Mouse (Mus musculus): ENCODE measurements around the gene Dhx15.
"Not testable (repeated sequence)": the region's sequence is repeated elsewhere in the genome, so short reads cannot be mapped to it uniquely, and the experiment has no call there.

The Dhx15 gene

GRCm38 (mm10) chr5:52190371-52191179 is at the start of gene Dhx15:
Dhx15 (minus strand) TSS chr5:52190514.
- peak; percentile 92 for DNase-seq

GRCm38 (mm10) chr5:52238877-52239276 is 48.6 kb upstream of the Dhx15 start:
- DNase-seq = no peak

- DNase-seq = no peak
These were observed 47.8 kb upstream of the Dhx15 start for GRCm38 (mm10) chr5:52237956-52238735.

GRCm38 (mm10) chr5:52236585-52236984 is 46.3 kb upstream of the Dhx15 start:
- DNase-seq = not testable (repeated sequence)

GRCm38 (mm10) chr5:52234570-52234969 is 44.3 kb upstream of the Dhx15 start:
- DNase-seq = no peak

GRCm38 (mm10) chr5:52233891-52234290 is 43.6 kb upstream of the Dhx15 start:
- DNase-seq = no peak

- DNase-seq = no peak
These were observed 42.3 kb upstream of the Dhx15 start for GRCm38 (mm10) chr5:52232611-52233010.

GRCm38 (mm10) chr5:52232199-52232598 is 41.9 kb upstream of the Dhx15 start:
- no peak for DNase-seq

GRCm38 (mm10) chr5:52230466-52230865 is 40.2 kb upstream of the Dhx15 start:
- DNase-seq = no peak

GRCm38 (mm10) chr5:52226677-52227076 is 36.4 kb upstream of the Dhx15 start:
- DNase-seq = no peak

- no peak for DNase-seq
These were observed 31.3 kb upstream of the Dhx15 start for GRCm38 (mm10) chr5:52221596-52221995.

GRCm38 (mm10) chr5:52220013-52220804 is 29.9 kb upstream of the Dhx15 start:
- DNase-seq = no peak

- DNase-seq = no peak
These were observed 27.9 kb upstream of the Dhx15 start for GRCm38 (mm10) chr5:52218238-52218637.

GRCm38 (mm10) chr5:52213143-52213900 is 23.0 kb upstream of the Dhx15 start:
- DNase-seq = no peak

GRCm38 (mm10) chr5:52191180-52191468 is 810 bp upstream of the Dhx15 start:
- peak; percentile 1 for DNase-seq

GRCm38 (mm10) chr5:52189664-52190365 is 499 bp downstream of the Dhx15 start:
- DNase-seq = peak; percentile 74

- DNase-seq = no peak
These were observed 2.1 kb downstream of the Dhx15 start for GRCm38 (mm10) chr5:52188206-52188605.

- no peak for DNase-seq
These were observed 13.0 kb downstream of the Dhx15 start for GRCm38 (mm10) chr5:52177326-52177725.

- DNase-seq = no peak
These were observed 21.8 kb downstream of the Dhx15 start for GRCm38 (mm10) chr5:52168468-52168867.

- DNase-seq = no peak
These were observed 41.2 kb downstream of the Dhx15 start for GRCm38 (mm10) chr5:52149138-52149537.

- DNase-seq = no peak
These were observed 43.2 kb downstream of the Dhx15 start for GRCm38 (mm10) chr5:52147141-52147540.

GRCm38 (mm10) chr5:52145684-52146083 is 44.6 kb downstream of the Dhx15 start:
- DNase-seq = no peak

Measured in thymus, postnatal 25 days (tissue).